Mouse (Mus musculus): ENCODE results near the gene Pelo.

- TF ChIP-seq CTCF (IDR thresholded peaks at IDR 0.05; ENCODE audit: low read depth) (no peak), EP300 (IDR thresholded peaks at IDR 0.05; ENCODE audit: low read depth) (no peak)
Measured at GRCm38 (mm10) chr13:115131381-115131780, 41.4 kb upstream of the Pelo start.
